Mouse (Mus musculus) lung, embryonic 14.5 days (tissue): Measurements from ENCODE around the gene Barx2. TPM values are rescaled to one million over a fixed set of nuclear protein-coding genes. Genes with fewer than 3 reads are reported as not detected.

Experiments used
- ATAC-seq: fragments of 200-750 bp; cut with Nextera tagmentation; 2 replicates; pipeline ENCODE4 v1.8.0; 2017; ENCODE audit warnings: mild to moderate bottlenecking, moderate TSS enrichment, moderate library complexity; ENCODE audit not compliant: insufficient read depth
- DNase-seq: peaks from one replicate; pipeline ENCODE4 v3.0.0-alpha.2; 2015
- H3K27ac ChIP-seq: fragments of 300-500 bp; sonication (generic); 2 replicates; pipeline ENCODE4 v1.5.1; 2014; ENCODE audit warnings: low read depth, mild to moderate bottlenecking, moderate library complexity
- H3K27me3 ChIP-seq: fragments of 300-500 bp; sonication (generic); 2 replicates; pipeline ENCODE4 v1.6.1; 2014; ENCODE audit warnings: low read length, control low read depth; ENCODE audit not compliant: insufficient read depth
- H3K36me3 ChIP-seq: fragments of 300-500 bp; sonication (generic); 2 replicates; pipeline ENCODE4 v1.6.1; 2014; ENCODE audit warnings: control low read depth; ENCODE audit not compliant: insufficient read depth
- H3K4me1 ChIP-seq: fragments of 300-500 bp; sonication (generic); 2 replicates; pipeline ENCODE4 v1.6.1; 2014; ENCODE audit warnings: antibody characterized with exemption, control low read depth; ENCODE audit not compliant: insufficient read depth
- H3K4me2 ChIP-seq: fragments of 300-500 bp; sonication (generic); 2 replicates; pipeline ENCODE4 v1.6.1; 2014; ENCODE audit warnings: mild to moderate bottlenecking
- H3K4me3 ChIP-seq: fragments of 300-500 bp; sonication (generic); 2 replicates; pipeline ENCODE4 v1.5.1; 2014; ENCODE audit warnings: low read depth, low read length
- H3K9ac ChIP-seq: fragments of 300-500 bp; sonication (generic); 2 replicates; pipeline ENCODE4 v1.6.1; 2014
- H3K9me3 ChIP-seq: fragments of 300-500 bp; sonication (generic); 2 replicates; pipeline ENCODE4 v1.6.1; 2016; ENCODE audit warnings: low read depth, low read length, control low read depth
- CTCF ChIP-seq: IDR thresholded peaks from 2 replicates; pipeline ENCODE4 v1.5.1; 2016; ENCODE audit warnings: antibody characterized with exemption, low read depth
- WGBS: fragments of 180-500 bp; shearing (Covaris S2); extraction: QIAGEN DNeasy Blood & Tissue Kit; methylation state at CpG from one replicate; pipeline ENCODE4 v1.1.7; 2014; 5-methylcytosine and 5-hydroxymethylcytosine counted together
- polyA plus RNA-seq: library from polyadenylated mRNA; unstranded; fragments of >200 nt; fragmentation: Nextera tagmentation; extraction: Ambion mirVana; gene quantifications from 2 replicates; pipeline ENCODE4 v1.2.1, GENCODE M21; 2014

The Barx2 gene
- polyA plus RNA-seq, 1 experiment from 2014 or later: 0.36 TPM

DNA sequence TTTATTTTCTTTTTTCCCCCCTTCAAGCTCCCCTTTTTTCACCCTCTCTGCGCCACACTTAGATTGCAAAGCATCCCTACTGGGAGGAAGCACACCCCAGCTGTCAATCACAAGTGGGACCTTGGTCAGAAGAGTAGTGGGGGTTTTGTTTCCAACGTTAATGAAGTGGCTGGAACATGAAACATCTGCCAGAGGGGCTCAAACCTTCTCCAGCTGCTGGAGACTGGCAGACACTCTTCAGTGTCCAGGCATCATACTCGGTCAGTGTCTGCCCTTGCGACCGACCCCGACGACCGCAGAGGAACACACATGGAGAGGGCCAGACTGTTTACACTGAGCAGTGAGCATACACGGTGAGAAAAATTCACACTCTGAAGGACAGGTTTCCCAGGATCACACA lies 3.2 kb upstream of the Barx2 start:
- TF ChIP-seq CTCF: no peak
- Histone ChIP-seq H3K4me1 (0 out of 2 replicates have a peak, but pooled peaks cover 7% of the 10 kb centered on the region), H3K27me3 (peaks cover 66% of the 10 kb centered on the region), H3K4me3 (no peak overlapping the region), H3K9me3 (no peaks in the 10 kb centered on the region), H3K36me3 (no peaks in the 10 kb centered on the region), H3K27ac (no peak overlapping the region), H3K9ac (no peak overlapping the region), H3K4me2 (no peak overlapping the region)
- 6% methylated on average over 9 of the region's 9 CpGs for WGBS
- peak; percentile 52; the same call in 1 of the 2 replicates for ATAC-seq
- DNase-seq: peak; percentile 74

DNA sequence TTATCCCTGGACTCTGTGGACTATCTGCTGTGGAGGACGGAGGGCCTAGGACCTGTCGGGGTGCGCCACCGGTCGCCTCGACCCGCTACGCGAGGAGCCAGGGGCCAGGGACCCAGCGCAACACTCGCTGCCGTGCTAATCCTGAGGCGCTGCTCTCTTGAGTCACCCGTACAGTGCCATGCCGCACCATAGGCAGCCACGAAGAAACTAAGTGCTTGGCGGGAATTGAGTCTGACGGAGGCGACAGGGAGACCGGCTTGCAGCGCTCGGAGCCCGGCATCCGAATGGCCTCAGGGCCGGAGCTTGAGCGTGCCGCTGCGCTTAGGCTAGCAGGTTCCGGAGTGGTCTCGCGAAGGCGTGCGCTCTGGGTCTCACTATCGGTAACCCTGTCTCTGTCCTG lies 1.6 kb upstream of the Barx2 start:
- Histone ChIP-seq H3K4me1 (0 out of 2 replicates have a peak, but pooled peaks cover 7% of the 10 kb centered on the region), H3K9ac (no peak overlapping the region), H3K4me2 (peak overlapping the region; percentile 96), H3K27ac (no peak overlapping the region), H3K27me3 (peaks cover 80% of the 10 kb centered on the region), H3K4me3 (peak overlapping the region; percentile 53), H3K36me3 (no peaks in the 10 kb centered on the region), H3K9me3 (no peaks in the 10 kb centered on the region)
- WGBS: under 1% methylated on average over 34 of the region's 34 CpGs
- ATAC-seq: no peak
- peak; percentile 57 for DNase-seq
- TF ChIP-seq CTCF: no peak

DNA sequence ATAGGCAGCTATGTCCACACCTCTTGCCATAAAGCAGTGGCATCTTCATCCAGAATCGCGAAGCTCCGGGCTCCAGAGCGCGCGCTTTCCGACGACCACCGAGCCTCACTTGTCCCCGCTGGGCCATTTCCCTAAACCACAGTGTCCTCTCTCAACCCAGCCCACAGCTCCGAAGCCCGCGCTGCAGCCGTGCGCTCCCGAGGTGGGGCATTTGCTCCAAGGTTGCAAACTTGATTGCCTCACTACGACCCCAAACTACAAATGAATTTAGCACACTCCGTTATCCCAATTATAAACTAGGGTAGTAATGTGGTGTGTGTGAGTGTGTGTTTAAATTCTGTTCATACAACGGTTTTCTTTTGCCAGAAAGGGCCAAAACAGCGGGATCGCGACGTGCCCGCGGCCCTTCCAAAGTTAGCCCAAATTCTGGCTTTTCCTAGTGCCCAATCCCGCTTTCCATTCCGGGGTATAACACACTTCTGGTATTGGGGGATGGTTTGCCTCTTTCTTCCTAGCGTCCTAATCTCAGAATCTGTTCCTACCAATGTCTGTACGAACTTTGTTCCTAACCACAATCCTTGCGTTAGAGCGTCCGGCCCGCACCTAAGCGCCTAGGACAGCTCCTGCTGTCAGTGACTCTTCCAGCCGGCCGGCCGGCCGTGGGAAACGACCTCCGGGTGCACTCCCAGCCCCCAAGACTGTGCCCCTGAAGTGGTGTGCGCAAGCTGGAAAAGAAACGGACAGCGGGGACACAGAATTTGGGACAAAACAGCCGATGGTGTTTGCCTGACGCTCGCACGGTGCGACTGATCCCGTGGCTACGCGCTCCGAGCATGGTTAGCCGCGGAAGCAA lies 703 bp upstream of the Barx2 start:
- Histone ChIP-seq H3K9ac (no peak overlapping the region), H3K4me2 (peak overlapping the region; percentile 96), H3K27me3 (peaks cover 80% of the 10 kb centered on the region), H3K9me3 (no peaks in the 10 kb centered on the region), H3K36me3 (no peaks in the 10 kb centered on the region), H3K4me3 (peak overlapping the region; percentile 53), H3K27ac (no peak overlapping the region), H3K4me1 (0 out of 2 replicates have a peak, but pooled peaks cover 7% of the 10 kb centered on the region)
- DNase-seq (peak; percentile 30), ATAC-seq (no peak)
- under 1% methylated on average over 54 of the region's 54 CpGs for WGBS
- TF ChIP-seq CTCF: no peak

DNA sequence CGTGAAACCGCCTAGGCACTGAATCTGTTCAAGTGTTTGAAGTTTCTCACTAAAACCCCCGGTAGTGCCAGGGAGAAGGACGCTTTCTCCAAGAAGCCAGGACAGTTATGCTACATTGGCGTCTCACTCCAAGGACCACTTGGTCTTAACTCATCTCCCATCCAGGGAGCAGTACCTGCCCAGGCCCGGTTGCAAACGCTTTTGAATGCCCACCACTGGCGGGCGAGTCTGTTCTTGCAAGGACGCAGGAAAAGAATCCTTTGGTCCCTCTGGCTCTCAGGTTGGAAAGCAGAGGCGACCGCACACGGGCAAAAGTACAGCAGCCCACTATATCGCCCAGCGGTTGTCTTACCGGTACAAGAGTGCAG lies 725 bp downstream of the Barx2 start:
- H3K27me3 ChIP-seq: peaks cover 74% of the 10 kb centered on the region
- no peaks in the 10 kb centered on the region for H3K9me3 ChIP-seq
- WGBS: 5% methylated on average over 16 of the region's 16 CpGs
- 0 out of 2 replicates have a peak, but pooled peaks cover 7% of the 10 kb centered on the region for H3K4me1 ChIP-seq
- no peak overlapping the region for H3K9ac ChIP-seq
- TF ChIP-seq CTCF: no peak
- no peaks in the 10 kb centered on the region for H3K36me3 ChIP-seq
- H3K4me3 ChIP-seq: peak overlapping the region; percentile 53
- ATAC-seq (peak; percentile 4; the same call in 1 of the 2 replicates), DNase-seq (no peak)
- no peak overlapping the region for H3K27ac ChIP-seq
- H3K4me2 ChIP-seq: peak overlapping the region; percentile 96

DNA sequence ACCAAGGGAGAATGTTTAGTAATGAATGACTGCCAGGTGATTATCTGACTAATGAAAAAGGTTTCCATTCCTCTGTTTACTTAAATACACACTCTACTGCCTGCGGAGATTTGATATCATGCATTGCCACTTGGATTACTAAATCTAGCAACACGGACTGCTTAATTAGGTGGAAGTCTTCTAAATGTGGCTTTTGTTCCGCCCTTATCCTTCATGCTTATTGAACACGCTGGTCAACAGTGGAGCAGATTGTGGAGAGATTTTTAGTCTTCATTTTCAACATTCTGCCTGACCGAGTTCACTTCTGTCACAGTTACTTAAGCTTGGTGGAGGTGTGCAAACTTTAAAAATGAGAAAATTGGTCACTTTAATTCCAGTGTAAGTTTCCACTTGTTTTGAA lies 3.0 kb downstream of the Barx2 start:
- Histone ChIP-seq H3K36me3 (no peaks in the 10 kb centered on the region), H3K4me3 (no peak overlapping the region), H3K9me3 (no peaks in the 10 kb centered on the region), H3K27ac (no peak overlapping the region), H3K27me3 (peaks cover 52% of the 10 kb centered on the region), H3K4me2 (no peak overlapping the region), H3K9ac (no peak overlapping the region), H3K4me1 (0 out of 2 replicates have a peak, but pooled peaks cover 7% of the 10 kb centered on the region)
- WGBS: 51% methylated on average over 5 of the region's 5 CpGs
- no peak for ATAC-seq
- TF ChIP-seq CTCF: no peak
- no peak for DNase-seq

DNA sequence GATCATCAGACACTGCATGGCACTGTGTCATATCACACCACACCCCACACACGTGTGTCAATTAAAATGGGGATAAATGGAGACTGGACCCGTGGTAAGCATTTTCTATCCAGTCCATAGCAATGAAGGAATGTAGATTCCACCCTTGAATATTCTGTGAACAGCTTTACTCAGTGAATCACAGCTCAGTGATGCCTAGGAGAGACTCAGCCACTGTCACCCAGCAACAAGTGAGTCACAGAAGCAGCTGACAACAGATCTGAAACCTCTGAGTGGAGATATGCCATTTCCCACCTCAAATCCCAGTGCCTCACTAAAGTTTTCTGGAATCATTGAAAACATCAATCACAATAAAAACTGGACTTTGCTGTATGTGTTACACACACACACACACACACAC lies 11.5 kb downstream of the Barx2 start:
- no peaks in the 10 kb centered on the region for H3K9me3 ChIP-seq
- H3K9ac ChIP-seq: no peak overlapping the region
- WGBS: 79% methylated on average over 2 of the region's 2 CpGs
- no peak overlapping the region for H3K27ac ChIP-seq
- no peak overlapping the region for H3K4me2 ChIP-seq
- no peaks in the 10 kb centered on the region for H3K27me3 ChIP-seq
- no peaks in the 10 kb centered on the region for H3K4me1 ChIP-seq
- ATAC-seq: no peak
- no peak for DNase-seq
- no peaks in the 10 kb centered on the region for H3K36me3 ChIP-seq
- TF ChIP-seq CTCF: no peak
- H3K4me3 ChIP-seq: no peak overlapping the region

DNA sequence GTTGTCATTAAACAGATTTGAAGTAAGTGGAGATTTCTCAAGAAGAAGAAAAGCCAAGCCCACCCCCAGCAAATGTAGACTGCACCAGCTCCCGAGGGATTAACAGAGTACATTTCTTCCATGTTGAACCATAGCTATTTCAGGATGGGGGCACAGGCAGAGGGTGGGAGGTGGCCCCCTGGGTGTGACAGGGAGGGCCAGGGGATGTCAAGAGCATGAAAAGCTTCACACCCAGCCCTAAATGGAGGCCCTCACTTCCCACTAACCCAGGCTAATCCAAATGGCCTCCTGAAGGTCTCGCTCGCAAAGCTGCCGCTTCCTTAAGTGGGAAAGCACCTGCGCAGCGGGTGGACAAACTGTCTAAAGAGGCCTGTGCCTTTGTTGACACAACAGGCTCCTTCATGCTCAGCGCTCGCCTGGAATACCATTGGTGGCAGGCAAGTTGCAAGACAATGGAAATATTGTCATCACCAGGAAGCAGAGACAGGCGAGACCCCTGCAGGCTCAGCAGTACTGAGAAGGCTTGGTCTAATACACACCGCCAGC lies 18.4 kb downstream of the Barx2 start:
- Histone ChIP-seq H3K4me1 (no peaks in the 10 kb centered on the region), H3K4me2 (no peak overlapping the region), H3K27me3 (no peaks in the 10 kb centered on the region), H3K9me3 (no peaks in the 10 kb centered on the region), H3K4me3 (no peak overlapping the region), H3K36me3 (no peaks in the 10 kb centered on the region), H3K9ac (no peak overlapping the region), H3K27ac (no peak overlapping the region)
- 43% methylated on average over 10 of the region's 10 CpGs for WGBS
- ATAC-seq (no peak; the same call in 1 of the 2 replicates), DNase-seq (peak; percentile 24)
- no peak for TF ChIP-seq CTCF
